Mouse (Mus musculus): Measurements from ENCODE around the gene Slc39a2.

The Slc39a2 gene

DNA sequence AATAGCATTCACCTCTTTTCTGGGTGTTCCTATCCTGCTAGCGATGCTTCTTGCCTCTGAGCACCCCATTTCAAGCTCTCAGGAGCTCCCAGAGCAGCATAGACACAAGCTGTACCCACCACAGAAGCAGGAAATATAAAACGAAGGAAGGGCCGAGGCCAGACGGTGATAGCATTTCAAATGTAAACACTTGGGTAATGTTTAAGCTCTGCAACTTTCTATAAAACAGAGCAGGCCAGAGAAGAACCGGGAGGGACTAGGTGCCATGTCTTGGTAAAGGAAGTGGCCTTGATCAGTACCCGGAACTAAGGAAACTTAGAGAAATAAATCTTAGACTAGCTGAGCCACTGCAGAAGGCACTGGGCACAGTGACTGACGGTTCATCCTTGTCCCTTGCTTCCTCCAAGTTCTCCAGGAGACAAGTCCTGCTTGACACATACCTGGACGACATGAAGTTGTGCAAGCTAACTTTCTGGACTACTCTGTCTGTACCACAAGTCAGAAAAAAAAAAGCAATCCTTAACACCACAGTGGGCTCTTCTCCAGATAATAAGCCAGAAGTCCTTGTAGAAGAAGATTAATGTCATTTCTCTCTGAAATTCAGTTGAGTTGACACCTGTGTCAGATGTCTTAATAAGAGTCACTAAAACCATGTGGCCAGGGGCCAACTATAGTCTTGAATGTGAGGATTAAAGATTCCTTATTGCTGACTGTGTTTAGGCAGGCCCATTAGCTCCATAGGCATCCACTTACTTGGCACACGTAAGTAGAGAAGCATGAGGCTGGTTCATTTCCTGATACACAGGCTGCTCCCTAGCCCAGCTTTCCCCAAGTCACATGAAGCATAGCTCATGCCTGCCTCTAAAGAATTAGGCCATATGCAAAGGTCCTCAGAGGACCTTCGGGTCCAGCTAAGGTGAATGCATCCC, 39.7 kb downstream of the Slc39a2 start:
- DNase-seq (ENCODE audit: low spot score) = peak; percentile 27

DNA sequence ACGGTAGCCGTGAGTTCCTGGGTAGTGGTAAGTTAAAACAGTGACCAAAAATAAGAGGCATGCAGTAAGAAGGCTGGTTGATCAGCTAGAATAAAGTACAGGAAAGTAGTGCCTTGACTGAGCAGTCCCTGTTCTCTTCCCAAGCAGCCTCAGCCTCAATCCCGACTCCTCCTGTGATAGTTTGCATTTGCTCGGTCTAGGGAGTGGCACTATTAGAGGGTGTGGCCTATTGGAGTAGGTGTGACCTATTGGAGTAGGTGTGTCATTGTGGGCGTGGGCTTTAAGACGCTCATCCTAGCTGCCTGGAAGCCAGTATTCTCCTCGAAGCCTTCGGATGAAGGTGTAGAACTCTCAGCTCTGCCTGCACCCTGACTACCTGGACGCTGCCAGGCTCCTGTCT, 46.3 kb downstream of the Slc39a2 start:
- DNase-seq (ENCODE audit: low spot score) = no peak

DNA sequence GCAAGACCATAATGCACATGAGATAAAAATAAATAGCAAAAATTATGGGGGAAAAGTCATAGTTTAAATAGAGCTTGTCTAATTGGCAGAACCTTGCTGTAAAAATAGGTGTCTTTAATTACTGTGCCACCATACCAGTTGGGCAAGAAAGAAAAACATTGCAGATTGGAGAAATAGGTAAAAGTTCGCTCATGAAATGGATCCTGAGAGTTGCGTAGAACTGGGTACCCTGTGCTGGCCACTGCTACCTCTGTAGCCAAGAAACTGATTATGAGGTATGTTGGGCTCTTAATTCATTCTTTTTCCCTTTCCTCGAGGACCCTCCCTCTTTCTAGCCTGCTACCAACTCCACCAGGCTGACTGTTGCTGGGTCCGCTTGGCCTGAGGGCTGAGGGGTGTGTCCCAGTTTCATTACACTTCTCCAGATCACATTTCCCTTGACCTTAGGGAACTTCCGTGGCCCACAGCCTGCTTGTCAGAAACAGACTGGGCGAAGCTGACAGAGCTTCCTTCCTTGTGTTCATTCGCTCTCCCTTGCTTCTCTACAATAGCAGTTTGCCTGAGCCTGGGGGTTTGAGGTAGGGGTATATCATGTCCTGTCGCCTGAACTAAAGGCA, 48.4 kb downstream of the Slc39a2 start:
- peak; percentile 46 for DNase-seq (ENCODE audit: low spot score)

DNA sequence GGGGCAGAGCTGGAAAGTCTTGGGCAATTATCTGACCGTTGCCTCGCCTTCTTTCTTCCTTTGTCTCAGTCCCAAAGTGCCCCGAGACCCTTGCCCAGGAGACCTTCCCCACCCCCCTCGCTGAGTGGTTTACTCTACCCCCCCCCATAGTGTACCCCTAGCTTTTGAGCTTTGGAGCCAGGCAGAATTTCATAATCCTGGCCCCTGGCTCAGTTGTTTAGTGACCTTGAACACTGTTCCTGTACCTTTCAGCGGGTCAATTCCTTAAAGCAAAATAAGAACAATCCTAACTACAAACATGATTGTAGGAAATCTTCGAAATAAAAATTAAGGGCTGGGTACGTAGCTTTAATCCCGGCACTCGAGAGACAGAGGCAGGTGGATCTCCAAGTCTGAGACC, 48.9 kb downstream of the Slc39a2 start:
- no peak for DNase-seq (ENCODE audit: low spot score)

DNA sequence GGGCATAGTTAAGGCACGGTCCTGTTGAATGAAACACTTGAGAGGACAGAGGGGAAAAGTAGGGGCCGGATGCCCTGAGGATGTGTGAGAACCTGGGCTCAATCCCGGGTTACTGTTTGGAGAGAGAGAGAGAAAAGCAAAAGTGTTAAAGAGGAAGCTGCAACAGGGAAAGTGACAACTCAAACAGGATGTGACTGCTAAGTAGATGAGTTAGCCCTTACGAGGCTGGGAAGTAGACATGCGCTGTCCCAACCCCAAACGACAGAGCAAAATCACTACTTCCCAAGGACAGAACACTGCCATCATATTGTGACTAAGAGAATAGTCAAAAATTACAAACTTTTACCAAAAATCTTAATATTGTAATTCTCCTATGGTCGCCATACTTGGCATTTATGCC, 49.5 kb downstream of the Slc39a2 start:
- DNase-seq (ENCODE audit: low spot score) = no peak

DNA sequence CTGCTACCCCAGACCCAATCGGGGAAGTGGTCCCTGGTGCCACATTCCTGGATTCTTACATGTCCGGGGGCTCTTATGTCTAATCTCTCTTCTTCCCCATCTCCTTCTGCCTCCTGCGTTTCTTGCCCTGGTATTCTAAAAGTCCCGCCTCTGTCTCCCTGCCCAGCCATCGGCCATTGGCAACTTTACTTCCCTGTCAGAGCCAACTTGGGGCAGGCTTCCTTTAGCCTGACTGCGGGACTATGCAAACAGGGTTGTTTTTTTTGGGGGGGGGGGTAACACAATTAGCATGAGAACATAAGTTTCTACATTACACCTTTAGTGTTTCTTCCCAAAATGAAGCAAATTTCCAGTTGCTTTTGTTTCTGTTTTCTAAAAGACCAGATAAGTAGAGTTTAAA, 50.6 kb downstream of the Slc39a2 start:
- DNase-seq (ENCODE audit: low spot score) = no peak

Measured in urinary bladder, postnatal 14 days (tissue).